Mouse (Mus musculus) spleen, adult 2 months (tissue): Measurements from ENCODE around the gene Epn3.

Source experiments
- CTCF ChIP-seq: fragments of 200-500 bp; IDR thresholded peaks from 2 replicates; pipeline ENCODE4 v1.5.1; 2011; ENCODE audit warnings: mild to moderate bottlenecking, inconsistent platforms; ENCODE audit not compliant: insufficient read depth, insufficient read length, insufficient replicate concordance; ENCODE audit errors: extremely low read depth
- POLR2A ChIP-seq: fragments of 200-500 bp; IDR thresholded peaks from 2 replicates; pipeline ENCODE4 v1.6.1; 2011; ENCODE audit warnings: low read depth, low read length, inconsistent platforms

DNA sequence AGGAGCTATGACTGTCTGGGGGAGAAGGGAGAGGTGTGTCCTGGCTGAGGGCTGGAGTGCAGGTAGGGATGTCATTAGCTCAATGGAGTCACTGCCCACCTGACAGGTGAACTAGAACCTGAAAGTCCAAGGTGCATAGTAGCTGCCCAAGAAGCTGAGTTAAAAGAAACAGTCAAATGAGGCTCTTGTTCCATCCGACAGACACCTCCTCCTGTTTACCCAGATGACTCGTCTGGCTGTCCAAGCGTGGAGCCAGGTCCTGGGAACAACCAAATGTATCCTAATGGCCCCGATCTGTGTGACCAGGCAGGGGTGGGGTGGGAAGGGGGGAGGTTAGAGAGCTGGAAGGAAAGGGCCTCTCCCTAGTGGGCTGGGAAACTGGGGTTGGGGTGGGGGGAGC is 54.5 kb downstream of the Epn3 start:
- TF ChIP-seq CTCF (no peak), POLR2A (no peak)
